Mouse (Mus musculus) heart, adult 9 months (tissue): ENCODE results near the gene Usp47.

Experiments
- DNase-seq, 2 experiments: peaks; one replicate each; pipeline ENCODE4 v3.0.0; 2022; ENCODE audit warnings: low spot score in 2 of 2

Gene Usp47

DNA sequence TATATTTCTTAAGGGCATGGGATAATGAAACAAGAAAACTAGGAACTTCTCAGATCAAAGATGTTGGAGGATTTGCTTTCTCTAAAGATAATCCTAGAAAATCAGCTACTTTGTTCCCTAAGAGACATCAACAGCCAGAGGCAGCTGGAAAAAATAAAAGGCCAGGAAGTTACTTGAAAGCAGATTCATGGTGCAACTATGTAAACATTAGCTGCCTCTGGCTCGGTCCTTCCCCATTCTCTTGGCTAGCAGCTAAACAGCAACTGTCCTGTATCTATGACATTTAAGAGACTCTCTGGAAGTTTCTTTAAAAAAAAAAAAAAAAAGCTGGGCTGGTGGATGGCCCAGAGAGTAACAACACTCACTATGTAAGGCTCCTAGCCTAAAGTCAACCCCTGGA, 131.9 kb downstream of the Usp47 start:
- no peak for DNase-seq

DNA sequence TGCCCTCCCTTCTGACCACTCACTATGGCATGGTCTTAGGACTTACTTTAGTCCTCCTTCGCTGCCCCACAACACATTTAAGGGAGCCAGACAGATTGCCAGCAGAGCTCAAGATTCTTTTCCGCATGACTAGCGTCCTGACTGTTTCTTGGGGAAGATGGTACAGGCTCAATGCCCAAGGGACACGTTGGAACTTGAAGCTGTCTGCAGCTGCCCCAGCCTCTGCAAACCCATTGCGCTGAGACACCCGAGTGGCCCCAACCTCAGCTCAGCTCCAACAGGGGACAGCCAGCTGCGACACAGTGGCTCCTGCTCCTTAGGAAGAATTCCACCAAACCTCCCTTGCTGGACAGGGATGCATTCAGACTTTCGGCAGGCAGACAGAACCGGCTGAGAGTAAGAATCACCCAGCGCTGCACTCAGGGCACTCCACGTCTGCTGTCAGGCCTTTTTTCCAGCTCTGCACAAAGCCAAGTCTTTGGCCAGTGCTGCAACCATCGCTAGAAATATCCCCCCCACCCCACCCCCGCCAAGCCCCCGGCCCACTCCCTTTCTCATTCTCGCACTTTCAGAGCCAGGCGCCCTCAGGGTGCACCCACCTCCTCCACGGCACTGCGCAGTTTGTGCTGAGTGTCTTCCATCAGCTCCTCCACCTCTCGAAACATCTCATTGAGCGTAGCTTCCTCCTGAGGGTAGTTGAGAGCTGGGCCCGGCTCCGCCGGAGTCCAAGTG, 134.4 kb downstream of the Usp47 start:
- DNase-seq, result no peak

DNA sequence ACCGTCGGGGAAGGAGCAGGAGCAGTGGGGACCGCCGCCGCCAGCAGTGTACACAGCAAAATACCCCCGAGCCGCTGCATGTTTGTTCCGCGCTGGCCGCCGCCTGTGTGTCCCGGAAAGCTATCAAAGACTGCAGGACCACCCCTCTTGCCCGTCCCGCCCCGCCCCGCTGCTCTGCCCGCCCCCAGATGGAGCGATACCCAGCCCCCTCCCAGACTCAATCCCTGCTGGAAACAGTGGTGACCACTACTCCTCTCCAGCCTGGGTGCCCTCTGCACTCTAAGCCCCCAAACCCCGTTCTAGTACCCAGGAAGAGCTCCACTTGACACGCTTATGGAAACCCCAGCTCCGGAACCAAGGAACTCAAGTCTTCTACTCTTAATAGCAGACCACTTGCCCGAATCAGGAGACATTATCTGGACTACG, 135.0 kb downstream of the Usp47 start:
- DNase-seq, result no peak

DNA sequence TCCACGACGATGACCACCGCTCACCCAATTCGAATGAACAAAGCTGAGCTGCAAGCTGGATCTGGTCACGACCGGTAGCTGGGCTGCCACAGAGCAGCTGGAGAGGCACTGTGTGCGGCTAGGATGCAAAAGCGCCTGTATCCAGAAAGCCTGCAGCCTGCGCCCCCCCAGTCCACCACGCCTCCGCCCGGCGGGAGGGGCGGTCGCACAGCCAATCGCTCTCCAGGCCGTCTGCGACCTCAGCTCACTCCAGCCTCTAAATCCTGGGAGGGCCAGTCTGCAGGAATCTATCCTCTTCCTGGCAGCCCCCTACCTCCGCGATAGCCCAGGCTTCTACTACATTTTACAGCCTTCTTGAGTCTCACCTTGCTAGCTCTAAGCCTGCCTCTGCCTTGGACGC, 135.6 kb downstream of the Usp47 start, which contains the start of gene Dkk3:
Gene Dkk3, minus strand, starts transcription at position 116 of the 400 bp plus-strand sequence.
- no peak for DNase-seq

DNA sequence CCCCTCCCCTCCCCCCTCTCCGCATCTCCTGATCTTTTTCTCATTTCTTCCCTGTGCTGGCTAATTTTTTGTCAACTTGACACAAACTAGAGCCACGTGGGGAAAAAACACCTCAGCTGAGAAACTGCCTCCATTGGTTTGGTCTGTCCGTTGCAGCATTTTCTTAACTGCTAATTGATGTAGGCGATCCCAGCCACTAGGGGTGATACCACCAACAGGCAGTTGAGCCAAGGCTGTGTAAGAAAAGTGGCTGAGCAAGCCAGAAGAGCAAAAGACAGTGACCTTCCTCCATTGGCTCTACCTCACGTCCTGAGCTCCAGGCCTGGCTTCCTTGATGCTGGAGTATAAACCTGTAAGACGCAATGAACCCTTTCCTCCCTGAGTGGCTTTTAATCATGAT, 136.5 kb downstream of the Usp47 start:
- no peak for DNase-seq
